Mouse (Mus musculus) lung, embryonic 14.5 days (tissue): ENCODE data around the gene Pus7l. TPM values are rescaled to one million over a fixed set of nuclear protein-coding genes. Genes with fewer than 3 reads are reported as not detected.

Experiments used
- ATAC-seq: fragments of 200-750 bp; cut with Nextera tagmentation; 2 replicates; pipeline ENCODE4 v1.8.0; 2017; ENCODE audit warnings: mild to moderate bottlenecking, moderate TSS enrichment, moderate library complexity; ENCODE audit not compliant: insufficient read depth
- DNase-seq: peaks from one replicate; pipeline ENCODE4 v3.0.0-alpha.2; 2015
- H3K27ac ChIP-seq: fragments of 300-500 bp; sonication (generic); 2 replicates; pipeline ENCODE4 v1.5.1; 2014; ENCODE audit warnings: low read depth, mild to moderate bottlenecking, moderate library complexity
- H3K27me3 ChIP-seq: fragments of 300-500 bp; sonication (generic); 2 replicates; pipeline ENCODE4 v1.6.1; 2014; ENCODE audit warnings: low read length, control low read depth; ENCODE audit not compliant: insufficient read depth
- H3K36me3 ChIP-seq: fragments of 300-500 bp; sonication (generic); 2 replicates; pipeline ENCODE4 v1.6.1; 2014; ENCODE audit warnings: control low read depth; ENCODE audit not compliant: insufficient read depth
- H3K4me1 ChIP-seq: fragments of 300-500 bp; sonication (generic); 2 replicates; pipeline ENCODE4 v1.6.1; 2014; ENCODE audit warnings: antibody characterized with exemption, control low read depth; ENCODE audit not compliant: insufficient read depth
- H3K4me2 ChIP-seq: fragments of 300-500 bp; sonication (generic); 2 replicates; pipeline ENCODE4 v1.6.1; 2014; ENCODE audit warnings: mild to moderate bottlenecking
- H3K4me3 ChIP-seq: fragments of 300-500 bp; sonication (generic); 2 replicates; pipeline ENCODE4 v1.5.1; 2014; ENCODE audit warnings: low read depth, low read length
- H3K9ac ChIP-seq: fragments of 300-500 bp; sonication (generic); 2 replicates; pipeline ENCODE4 v1.6.1; 2014
- H3K9me3 ChIP-seq: fragments of 300-500 bp; sonication (generic); 2 replicates; pipeline ENCODE4 v1.6.1; 2016; ENCODE audit warnings: low read depth, low read length, control low read depth
- CTCF ChIP-seq: IDR thresholded peaks from 2 replicates; pipeline ENCODE4 v1.5.1; 2016; ENCODE audit warnings: antibody characterized with exemption, low read depth
- WGBS: fragments of 180-500 bp; shearing (Covaris S2); extraction: QIAGEN DNeasy Blood & Tissue Kit; methylation state at CpG from one replicate; pipeline ENCODE4 v1.1.7; 2014; 5-methylcytosine and 5-hydroxymethylcytosine counted together
- polyA plus RNA-seq: library from polyadenylated mRNA; unstranded; fragments of >200 nt; fragmentation: Nextera tagmentation; extraction: Ambion mirVana; gene quantifications from 2 replicates; pipeline ENCODE4 v1.2.1, GENCODE M21; 2014

Pus7l gene
- polyA plus RNA-seq, 1 experiment from 2014 or later = 10.5 TPM

GRCm38 (mm10) chr15:94477287-94477686 is 66.1 kb downstream of the Pus7l start:
- no peak overlapping the region for H3K4me2 ChIP-seq
- 68% methylated on average over 7 of the region's 7 CpGs for WGBS
- no peaks in the 10 kb centered on the region for H3K9me3 ChIP-seq
- DNase-seq = no peak
- no peak for TF ChIP-seq CTCF
- no peak overlapping the region for H3K27ac ChIP-seq
- H3K4me1 ChIP-seq = 0 out of 2 replicates have a peak, but pooled peaks cover 6% of the 10 kb centered on the region
- H3K9ac ChIP-seq = no peak overlapping the region
- ATAC-seq = no peak
- H3K36me3 ChIP-seq = no peaks in the 10 kb centered on the region
- no peaks in the 10 kb centered on the region for H3K27me3 ChIP-seq
- H3K4me3 ChIP-seq = no peak overlapping the region

GRCm38 (mm10) chr15:94475975-94476374 is 67.4 kb downstream of the Pus7l start:
- H3K27ac ChIP-seq = no peak overlapping the region
- no peak overlapping the region for H3K4me2 ChIP-seq
- WGBS = 77% methylated on average over 5 of the region's 5 CpGs
- no peaks in the 10 kb centered on the region for H3K9me3 ChIP-seq
- no peak overlapping the region for H3K4me3 ChIP-seq
- TF ChIP-seq CTCF = no peak
- no peaks in the 10 kb centered on the region for H3K27me3 ChIP-seq
- no peaks in the 10 kb centered on the region for H3K36me3 ChIP-seq
- 0 out of 2 replicates have a peak, but pooled peaks cover 6% of the 10 kb centered on the region for H3K4me1 ChIP-seq
- no peak for DNase-seq
- no peak for ATAC-seq
- no peak overlapping the region for H3K9ac ChIP-seq

Other genes with a start within 250 kb of the Pus7l start
- 5.0 and 5.4 TPM in 2 replicates for gene Adamts20, start 78.1 kb downstream of the Pus7l start, polyA plus RNA-seq
- 6.9 and 8.4 TPM in 2 replicates for gene Irak4, start 96 bp upstream of the Pus7l start, polyA plus RNA-seq
- gene Twf1, start 46.3 kb upstream of the Pus7l start, polyA plus RNA-seq = 81.7 and 82.1 TPM in 2 replicates
- 2.8 and 3.0 TPM in 2 replicates for gene Tmem117, start 85.7 kb upstream of the Pus7l start, polyA plus RNA-seq